Mouse (Mus musculus) neural tube, embryonic 15.5 days (tissue): Measurements from ENCODE around the gene Tkt. TPM values are rescaled to one million over a fixed set of nuclear protein-coding genes. Genes with fewer than 3 reads are reported as not detected.
A peak's percentile ranks its signal among the peaks of the same experiment; 100 is the strongest.
"Not testable (repeated sequence)": the region's sequence is repeated elsewhere in the genome, so short reads cannot be mapped to it uniquely, and the experiment has no call there.

Experiments used
- ATAC-seq: fragments of 200-750 bp; cut with Nextera tagmentation; 2 replicates; pipeline ENCODE4 v1.8.0; 2017; ENCODE audit warnings: mild to moderate bottlenecking, moderate TSS enrichment, moderate library complexity; ENCODE audit not compliant: low FRiP score
- H3K27ac ChIP-seq: fragments of 300-500 bp; sonication (generic); replicated peaks from 2 replicates; pipeline ENCODE4 v1.5.1; 2015; ENCODE audit warnings: mild to moderate bottlenecking, inconsistent platforms
- H3K27me3 ChIP-seq: fragments of 300-500 bp; sonication (generic); replicated peaks from 2 replicates; pipeline ENCODE4 v1.6.1; 2015; ENCODE audit warnings: inconsistent platforms
- H3K36me3 ChIP-seq: fragments of 300-500 bp; sonication (generic); 2 replicates; pipeline ENCODE4 v1.6.1; 2015; ENCODE audit warnings: inconsistent platforms
- H3K4me1 ChIP-seq: fragments of 300-500 bp; sonication (generic); 2 replicates; pipeline ENCODE4 v1.6.1; 2015; ENCODE audit warnings: inconsistent platforms
- H3K4me2 ChIP-seq: fragments of 300-500 bp; sonication (generic); 2 replicates; pipeline ENCODE4 v1.6.1; 2015; ENCODE audit warnings: inconsistent platforms, mild to moderate bottlenecking, moderate library complexity
- H3K4me3 ChIP-seq: fragments of 300-500 bp; sonication (generic); replicated peaks from 2 replicates; pipeline ENCODE4 v1.5.1; 2015; ENCODE audit warnings: mild to moderate bottlenecking, inconsistent platforms
- H3K9ac ChIP-seq: fragments of 300-500 bp; sonication (generic); replicated peaks from 2 replicates; pipeline ENCODE4 v1.6.1; 2015; ENCODE audit warnings: mild to moderate bottlenecking, inconsistent platforms
- H3K9me3 ChIP-seq: fragments of 300-500 bp; sonication (generic); replicated peaks from 2 replicates; pipeline ENCODE4 v1.6.1; 2016; ENCODE audit warnings: inconsistent platforms
- WGBS: fragments of 180-500 bp; shearing (Covaris S2); methylation state at CpG from one replicate; pipeline ENCODE4 v1.1.7; 2015; ENCODE audit warnings: mixed read lengths; 5-methylcytosine and 5-hydroxymethylcytosine counted together
- polyA plus RNA-seq: library from polyadenylated mRNA; unstranded; fragments of >200 nt; fragmentation: Nextera tagmentation; extraction: Ambion mirVana; gene quantifications from 2 replicates; pipeline ENCODE4 v1.2.1, GENCODE M21; 2015

Gene Tkt
- polyA plus RNA-seq, 1 experiment from 2014 or later, result 270 TPM

GRCm38 (mm10) chr14:30573983-30574584 is 25.9 kb downstream of the Tkt start:
- H3K4me1 ChIP-seq, result no peaks in the 10 kb centered on the region
- H3K36me3 ChIP-seq, result peaks cover 59% of the 10 kb centered on the region
- no peak overlapping the region for H3K27ac ChIP-seq
- no peak overlapping the region for H3K9ac ChIP-seq
- H3K4me3 ChIP-seq, result no peak overlapping the region
- 0 out of 2 replicates have a peak, but pooled peaks have one; percentile 51 for ATAC-seq
- no peaks in the 10 kb centered on the region for H3K9me3 ChIP-seq
- no peaks in the 10 kb centered on the region for H3K27me3 ChIP-seq
- WGBS, result 66% methylated on average over 6 of the region's 6 CpGs
- no peak overlapping the region for H3K4me2 ChIP-seq

- no peak overlapping the region for H3K9ac ChIP-seq
- H3K27ac ChIP-seq, result no peak overlapping the region
- no peak for ATAC-seq
- no peaks in the 10 kb centered on the region for H3K9me3 ChIP-seq
- H3K36me3 ChIP-seq, result peaks cover 45% of the 10 kb centered on the region
- H3K4me2 ChIP-seq, result no peak overlapping the region
- 83% methylated on average over 7 of the region's 7 CpGs for WGBS
- no peak overlapping the region for H3K4me3 ChIP-seq
- H3K27me3 ChIP-seq, result no peaks in the 10 kb centered on the region
- H3K4me1 ChIP-seq, result no peaks in the 10 kb centered on the region
Measured at GRCm38 (mm10) chr14:30575791-30576190, 27.6 kb downstream of the Tkt start.

GRCm38 (mm10) chr14:30576260-30576659 is 28.1 kb downstream of the Tkt start:
- no peak overlapping the region for H3K9ac ChIP-seq
- H3K27ac ChIP-seq, result no peak overlapping the region
- no peaks in the 10 kb centered on the region for H3K9me3 ChIP-seq
- no peak for ATAC-seq
- no peaks in the 10 kb centered on the region for H3K27me3 ChIP-seq
- H3K4me1 ChIP-seq, result no peaks in the 10 kb centered on the region
- WGBS, result 78% methylated on average over 5 of the region's 5 CpGs
- peaks cover 40% of the 10 kb centered on the region for H3K36me3 ChIP-seq
- H3K4me2 ChIP-seq, result no peak overlapping the region
- H3K4me3 ChIP-seq, result no peak overlapping the region

DNA sequence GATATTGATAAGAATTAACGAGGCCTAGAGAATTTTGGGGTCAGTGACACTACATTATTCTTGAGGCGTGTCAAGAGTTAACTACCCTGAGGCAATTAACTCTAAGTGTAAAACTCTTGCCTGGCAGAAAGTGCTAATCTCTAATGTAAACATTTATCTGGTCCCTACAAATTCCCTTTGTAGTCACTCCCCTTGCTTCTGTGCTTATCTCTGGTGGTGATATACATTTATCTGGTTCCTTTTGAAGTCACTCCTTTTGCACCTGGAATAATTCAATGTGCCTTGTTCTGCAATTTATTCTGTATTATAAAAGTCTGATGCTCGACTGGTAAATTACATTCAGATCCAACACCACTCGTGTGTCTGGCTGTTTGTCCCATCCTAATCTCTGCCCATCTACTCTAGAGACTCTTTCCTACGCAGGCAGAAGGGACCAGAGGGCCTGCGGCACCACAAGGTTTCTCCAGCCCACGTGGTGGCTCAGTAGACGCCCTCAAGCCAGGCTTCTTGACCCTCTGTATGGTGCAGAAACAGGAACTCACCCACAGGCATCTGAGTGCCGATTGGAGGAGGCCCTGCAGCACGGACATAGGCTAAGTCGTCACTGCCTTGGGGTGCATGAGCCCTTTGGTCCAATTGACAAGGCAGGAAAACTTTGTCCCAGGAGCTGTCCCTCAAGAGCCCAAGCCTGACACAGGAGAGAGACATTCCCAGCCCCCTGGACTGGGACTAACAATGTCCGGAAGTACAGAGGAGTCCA is 29.3 kb downstream of the Tkt start:
- WGBS, result 59% methylated on average over 10 of the region's 12 CpGs
- not testable (repeated sequence) for H3K4me3 ChIP-seq, ATAC-seq, H3K9ac ChIP-seq, H3K27ac ChIP-seq, H3K4me2 ChIP-seq, H3K4me1 ChIP-seq, H3K9me3 ChIP-seq, H3K27me3 ChIP-seq
- H3K36me3 ChIP-seq, result peaks cover 28% of the 10 kb centered on the region

- Histone ChIP-seq H3K4me3 (no peak overlapping the region), H3K4me2 (no peak overlapping the region), H3K27me3 (no peaks in the 10 kb centered on the region), H3K27ac (no peak overlapping the region), H3K4me1 (no peaks in the 10 kb centered on the region), H3K9me3 (no peaks in the 10 kb centered on the region), H3K36me3 (peaks cover 16% of the 10 kb centered on the region), H3K9ac (no peak overlapping the region)
- no peak for ATAC-seq
- WGBS, result 76% methylated on average over 5 of the region's 5 CpGs
Measured at GRCm38 (mm10) chr14:30579180-30579579, 31.0 kb downstream of the Tkt start.

DNA sequence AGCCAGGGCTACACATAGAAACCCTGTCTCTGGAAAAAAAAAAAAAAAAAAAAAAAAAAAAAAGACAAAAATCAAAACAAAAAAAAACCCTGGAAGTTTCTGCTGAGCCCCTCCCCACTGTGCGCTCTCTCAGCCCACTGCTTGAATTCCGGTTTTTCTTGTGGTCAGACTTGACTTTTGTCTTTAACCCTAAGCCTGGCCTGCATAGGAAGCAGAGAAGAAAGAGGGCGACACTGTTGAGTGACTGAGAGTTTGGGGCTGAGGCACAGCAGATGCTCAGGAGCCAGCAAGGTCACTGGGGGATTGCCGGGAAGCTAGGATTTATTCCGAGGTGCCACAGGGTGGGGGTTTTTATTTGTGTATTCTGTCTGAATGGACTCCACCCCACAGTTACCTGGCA is 31.7 kb downstream of the Tkt start:
- WGBS, result 32% methylated on average over 5 of the region's 5 CpGs

DNA sequence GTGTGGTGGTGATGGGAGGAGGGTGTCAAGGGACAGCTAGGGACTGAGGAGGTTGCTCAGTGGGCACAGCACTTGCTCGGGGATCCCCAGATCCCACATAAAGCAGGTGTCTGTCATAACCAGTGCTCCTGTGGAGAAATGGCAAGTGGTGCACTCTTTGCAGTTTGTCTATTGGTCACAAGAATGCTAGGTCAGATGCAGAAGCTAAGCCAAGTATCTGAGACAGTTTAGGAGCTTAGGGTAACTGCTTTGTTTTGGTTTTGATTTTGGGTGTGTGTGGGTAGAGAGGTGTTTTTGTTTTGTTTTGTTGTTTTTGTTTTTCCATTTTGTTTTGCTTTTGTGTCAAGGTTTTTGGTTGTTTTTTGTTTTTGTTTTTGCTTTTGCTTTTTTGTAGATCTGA is 33.1 kb downstream of the Tkt start:
- Histone ChIP-seq H3K4me1 (peaks cover 6% of the 10 kb centered on the region), H3K4me3 (no peak overlapping the region), H3K27ac (no peak overlapping the region), H3K27me3 (no peaks in the 10 kb centered on the region), H3K4me2 (no peak overlapping the region), H3K36me3 (no peaks in the 10 kb centered on the region), H3K9me3 (no peaks in the 10 kb centered on the region), H3K9ac (no peak overlapping the region)
- 71% methylated on average over 1 of the region's 1 CpGs for WGBS
- no peak for ATAC-seq

More for the DNA sequence above, 31.7 kb downstream of the Tkt start:
- Histone ChIP-seq H3K36me3 (peaks cover 12% of the 10 kb centered on the region), H3K27ac (no peak overlapping the region), H3K4me3 (no peak overlapping the region), H3K27me3 (no peaks in the 10 kb centered on the region), H3K4me2 (no peak overlapping the region), H3K4me1 (peaks cover 6% of the 10 kb centered on the region), H3K9ac (no peak overlapping the region), H3K9me3 (no peaks in the 10 kb centered on the region)
- ATAC-seq, result no peak

GRCm38 (mm10) chr14:30584077-30584476 is 35.9 kb downstream of the Tkt start:
- no peaks in the 10 kb centered on the region for H3K36me3 ChIP-seq
- H3K4me3 ChIP-seq, result no peak overlapping the region
- peaks cover 18% of the 10 kb centered on the region for H3K4me1 ChIP-seq
- H3K27ac ChIP-seq, result no peak overlapping the region
- no peak overlapping the region for H3K9ac ChIP-seq
- H3K9me3 ChIP-seq, result no peaks in the 10 kb centered on the region
- H3K4me2 ChIP-seq, result no peak overlapping the region
- H3K27me3 ChIP-seq, result no peaks in the 10 kb centered on the region
- no peak for ATAC-seq
- 46% methylated on average over 2 of the region's 2 CpGs for WGBS

DNA sequence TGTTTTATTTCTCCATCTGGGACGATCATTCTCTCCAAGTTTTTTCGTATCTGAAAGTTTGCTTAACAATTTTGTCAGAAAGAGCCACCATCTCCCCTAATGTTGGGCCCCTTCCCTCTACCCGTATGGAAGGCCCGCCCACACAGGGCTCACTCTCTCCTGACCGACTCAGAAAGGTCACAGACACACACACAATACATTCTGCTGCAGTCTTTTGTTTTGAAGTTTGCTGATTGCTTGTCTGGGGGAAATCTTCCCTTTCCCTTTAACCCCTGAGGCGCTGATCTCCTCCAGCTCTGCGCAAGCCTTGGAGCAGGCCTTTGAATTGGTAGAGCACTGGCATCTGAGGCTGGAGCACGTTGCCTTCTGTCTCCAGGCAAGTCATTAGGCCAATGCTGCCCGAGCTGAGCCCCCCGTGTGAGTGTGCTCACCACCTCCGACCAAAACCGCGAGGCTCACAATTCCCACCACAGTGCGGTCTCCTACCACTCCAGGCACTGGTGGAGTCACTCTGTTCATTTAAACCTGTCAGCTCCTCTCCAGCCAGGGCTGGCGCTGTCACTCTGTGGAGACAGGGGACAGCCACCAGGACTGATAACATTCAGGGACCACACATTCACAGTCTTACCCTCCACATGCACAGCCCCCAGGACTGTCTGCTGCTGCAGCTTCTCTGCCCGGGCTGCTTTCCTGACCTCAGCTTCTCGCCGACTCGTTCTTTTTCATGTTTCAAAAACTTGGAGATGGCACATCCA is 36.5 kb downstream of the Tkt start:
- H3K27ac ChIP-seq, result no peak overlapping the region
- peaks cover 18% of the 10 kb centered on the region for H3K4me1 ChIP-seq
- WGBS, result 25% methylated on average over 19 of the region's 19 CpGs
- H3K36me3 ChIP-seq, result no peaks in the 10 kb centered on the region
- H3K4me2 ChIP-seq, result no peak overlapping the region
- H3K9ac ChIP-seq, result no peak overlapping the region
- H3K4me3 ChIP-seq, result no peak overlapping the region
- H3K27me3 ChIP-seq, result no peaks in the 10 kb centered on the region
- H3K9me3 ChIP-seq, result no peaks in the 10 kb centered on the region
- no peak for ATAC-seq

GRCm38 (mm10) chr14:30585323-30585722 is 37.2 kb downstream of the Tkt start:
- Histone ChIP-seq H3K9me3 (no peaks in the 10 kb centered on the region), H3K36me3 (no peaks in the 10 kb centered on the region), H3K4me2 (no peak overlapping the region), H3K4me1 (peaks cover 18% of the 10 kb centered on the region), H3K9ac (no peak overlapping the region), H3K27ac (no peak overlapping the region), H3K4me3 (no peak overlapping the region), H3K27me3 (no peaks in the 10 kb centered on the region)
- WGBS, result 74% methylated on average over 5 of the region's 5 CpGs
- ATAC-seq, result no peak

GRCm38 (mm10) chr14:30586780-30587461 is 38.8 kb downstream of the Tkt start:
- ATAC-seq, result peak; percentile 33; the same call in 1 of the 2 replicates
- H3K4me1 ChIP-seq, result peaks cover 18% of the 10 kb centered on the region
- H3K9me3 ChIP-seq, result no peaks in the 10 kb centered on the region
- no peak overlapping the region for H3K4me2 ChIP-seq
- no peaks in the 10 kb centered on the region for H3K27me3 ChIP-seq
- no peak overlapping the region for H3K9ac ChIP-seq
- peak overlapping the region; percentile 33; the same call in 1 of the 2 replicates for H3K27ac ChIP-seq
- no peaks in the 10 kb centered on the region for H3K36me3 ChIP-seq
- WGBS, result 32% methylated on average over 7 of the region's 7 CpGs
- no peak overlapping the region for H3K4me3 ChIP-seq
